Mouse (Mus musculus) G1E (cell line): ENCODE measurements around the gene Natd1. TPM values are rescaled to one million over a fixed set of nuclear protein-coding genes. Genes with fewer than 3 reads are reported as not detected.

Experiments
- ATAC-seq: 2 replicates; pipeline ENCODE4 v1.8.0; 2016; ENCODE audit warnings: mild to moderate bottlenecking; ENCODE audit not compliant: insufficient number of reproducible peaks, poor library complexity, low FRiP score, severe bottlenecking; ENCODE audit errors: extremely low read depth
- DNase-seq: peaks from one replicate; pipeline ENCODE4 v3.0.0; 2012; ENCODE audit warnings: low spot score
- H3K27me3 ChIP-seq: 2 replicates; pipeline ENCODE4 v1.6.1; 2012; ENCODE audit warnings: mild to moderate bottlenecking, low read length, inconsistent platforms; ENCODE audit not compliant: insufficient read depth
- H3K36me3 ChIP-seq: replicated peaks from 2 replicates; pipeline ENCODE3; 2012; ENCODE audit warnings: mild to moderate bottlenecking, inconsistent platforms
- H3K4me1 ChIP-seq: 2 replicates; pipeline ENCODE4 v1.6.1; 2012; ENCODE audit warnings: low read depth, low read length, inconsistent platforms, mixed read lengths; ENCODE audit not compliant: insufficient read depth
- H3K4me3 ChIP-seq: 2 replicates; pipeline ENCODE4 v1.5.1; 2012; ENCODE audit warnings: low read depth, mild to moderate bottlenecking, inconsistent platforms, low read length, moderate library complexity, mixed read lengths
- H3K9me3 ChIP-seq: replicated peaks from 2 replicates; pipeline ENCODE4 v1.6.1; 2012; ENCODE audit warnings: inconsistent platforms
- CTCF ChIP-seq: IDR thresholded peaks from 2 replicates; pipeline ENCODE4 v1.5.1; 2012; ENCODE audit warnings: low read depth, low read length, inconsistent platforms, mixed read lengths
- GATA1 ChIP-seq: IDR thresholded peaks from 2 replicates; pipeline ENCODE4 v1.6.1; 2012; ENCODE audit warnings: borderline replicate concordance, low read length, inconsistent platforms, mixed read lengths
- GATA2 ChIP-seq: IDR thresholded peaks from 2 replicates; pipeline ENCODE4 v1.6.1; 2012; ENCODE audit warnings: low read depth, low read length, inconsistent platforms, borderline replicate concordance
- POLR2AphosphoS5 ChIP-seq: IDR thresholded peaks from 2 replicates; pipeline ENCODE4 v1.6.1; 2012; ENCODE audit warnings: low read depth, low read length, inconsistent platforms; ENCODE audit not compliant: insufficient replicate concordance
- TAL1 ChIP-seq: conservative IDR thresholded peaks from 2 replicates; pipeline ENCODE4 v1.6.1; 2012; ENCODE audit warnings: low read depth, low read length, inconsistent platforms, mixed read lengths
- polyA plus RNA-seq: library from polyadenylated mRNA; stranded (reverse); fragments of >175 nt; gene quantifications from 2 replicates; pipeline ENCODE4 v1.2.3, GENCODE M21; 2012
- total RNA-seq, 2 experiments: library from RNA; stranded (forward) in 1 of 2; stranded (reverse) in 1 of 2; fragments of 200-1000 nt in 1 of 2; fragments of >200 nt in 1 of 2; fragmentation: Nextera tagmentation in 1 of 2; gene quantifications; 2 replicates each; pipeline ENCODE4 v1.2.3; 2014 to 2017

Natd1 gene
- total and polyA plus RNA-seq, 3 experiments, result 5.9 to 10.5 (median 6.4) TPM

DNA sequence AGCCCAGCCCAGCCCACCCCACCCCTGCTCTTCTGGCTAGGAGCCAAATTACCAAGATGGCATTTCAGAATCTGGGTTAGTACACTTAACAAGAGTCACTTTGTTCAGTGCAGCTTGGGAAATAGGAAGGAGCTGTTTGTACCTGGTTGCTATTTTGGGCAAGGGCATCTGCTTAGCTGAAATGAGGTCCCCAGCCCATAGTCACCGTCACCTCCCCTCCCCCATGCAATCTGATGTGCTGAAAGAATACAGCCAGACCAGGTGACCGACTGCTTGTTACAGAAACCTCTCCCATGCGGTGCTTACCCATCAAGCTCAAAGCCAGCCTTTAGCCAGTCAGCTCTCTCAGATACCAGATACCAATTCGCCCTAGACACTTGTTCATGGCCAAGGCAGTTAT lies 51.4 kb downstream of the Natd1 start:
- TF ChIP-seq TAL1, result no peak
- no peak for TF ChIP-seq POLR2AphosphoS5
- TF ChIP-seq CTCF, result no peak
- TF ChIP-seq GATA1, result no peak
- TF ChIP-seq GATA2, result no peak
- no peak for DNase-seq
- ATAC-seq, result no peak
- no peaks in the 10 kb centered on the region for H3K27me3 ChIP-seq
- H3K4me3 ChIP-seq, result no peak overlapping the region
- H3K9me3 ChIP-seq, result no peaks in the 10 kb centered on the region
- H3K36me3 ChIP-seq, result peaks cover 95% of the 10 kb centered on the region
- peaks cover 49% of the 10 kb centered on the region for H3K4me1 ChIP-seq

DNA sequence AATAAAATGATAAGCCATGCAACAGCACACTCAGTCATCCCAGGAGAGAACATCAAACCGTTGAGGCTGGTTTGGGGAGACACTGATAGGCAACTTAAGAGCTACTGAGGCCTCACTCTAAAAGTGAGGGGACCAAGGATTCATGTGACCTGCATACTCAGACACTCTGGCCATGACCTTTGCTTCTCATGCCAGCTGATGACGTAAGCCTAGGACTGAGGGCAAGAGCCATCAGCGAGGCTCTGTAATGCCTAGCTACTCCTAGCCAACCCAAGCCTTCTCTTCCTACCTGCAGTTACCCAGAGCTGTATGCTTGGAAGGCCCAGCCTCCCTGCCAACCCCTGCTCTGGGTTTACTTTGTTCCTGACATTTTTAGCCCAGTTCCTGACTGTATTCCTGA lies 52.6 kb downstream of the Natd1 start:
- ATAC-seq (no peak), DNase-seq (no peak)
- TF ChIP-seq POLR2AphosphoS5 (no peak), TAL1 (no peak), CTCF (no peak), GATA2 (no peak), GATA1 (no peak)
- H3K4me3 ChIP-seq, result no peak overlapping the region
- peaks cover 40% of the 10 kb centered on the region for H3K4me1 ChIP-seq
- H3K27me3 ChIP-seq, result no peaks in the 10 kb centered on the region
- H3K9me3 ChIP-seq, result no peaks in the 10 kb centered on the region
- peaks cover 95% of the 10 kb centered on the region for H3K36me3 ChIP-seq

GRCm38 (mm10) chr11:60856587-60856986 lies 58.0 kb downstream of the Natd1 start:
- Histone ChIP-seq H3K27me3 (no peaks in the 10 kb centered on the region), H3K36me3 (peaks cover 93% of the 10 kb centered on the region), H3K4me1 (peaks cover 13% of the 10 kb centered on the region), H3K4me3 (no peak overlapping the region), H3K9me3 (no peaks in the 10 kb centered on the region)
- DNase-seq (no peak), ATAC-seq (no peak)
- TF ChIP-seq GATA1, result no peak

Other genes starting within 250 kb of the Natd1 start
- gene Llgl1, start 215.0 kb downstream of the Natd1 start, total RNA-seq (2014; fragmentation: Nextera tagmentation), result 11.3 and 14.6 TPM in 2 replicates
- 5.2 and 5.9 TPM in 2 replicates for gene Llgl1, start 215.0 kb downstream of the Natd1 start, total RNA-seq (2017)
- 21.6 and 26.9 TPM in 2 replicates for gene Llgl1, start 215.0 kb downstream of the Natd1 start, polyA plus RNA-seq
- gene Flii, start 187.5 kb downstream of the Natd1 start, total RNA-seq (2014; fragmentation: Nextera tagmentation), result 50.5 and 55.1 TPM in 2 replicates
- 139 and 141 TPM in 2 replicates for gene Flii, start 187.5 kb downstream of the Natd1 start, total RNA-seq (2017)
- gene Flii, start 187.5 kb downstream of the Natd1 start, polyA plus RNA-seq, result 71.9 and 162 TPM in 2 replicates
- gene Mief2, start 186.4 kb downstream of the Natd1 start, total RNA-seq (2014; fragmentation: Nextera tagmentation), result 2.7 and 3.4 TPM in 2 replicates
- 5.8 and 7.8 TPM in 2 replicates for gene Mief2, start 186.4 kb downstream of the Natd1 start, total RNA-seq (2017)
- 16.0 and 22.1 TPM in 2 replicates for gene Mief2, start 186.4 kb downstream of the Natd1 start, polyA plus RNA-seq
- 20.3 and 24.0 TPM in 2 replicates for gene Top3a, start 137.4 kb downstream of the Natd1 start, total RNA-seq (2014; fragmentation: Nextera tagmentation)
- 20.3 and 24.0 TPM in 2 replicates for gene Top3a, start 137.4 kb downstream of the Natd1 start, total RNA-seq (2017)
- 8.4 and 11.1 TPM in 2 replicates for gene Top3a, start 137.4 kb downstream of the Natd1 start, polyA plus RNA-seq
- gene Smcr8, start 137.2 kb downstream of the Natd1 start, total RNA-seq (2014; fragmentation: Nextera tagmentation), result 54.9 and 56.1 TPM in 2 replicates
- gene Smcr8, start 137.2 kb downstream of the Natd1 start, total RNA-seq (2017), result 42.1 and 44.7 TPM in 2 replicates
- gene Smcr8, start 137.2 kb downstream of the Natd1 start, polyA plus RNA-seq, result 1.8 and 2.4 TPM in 2 replicates
- 22.2 and 24.7 TPM in 2 replicates for gene Shmt1, start 103.0 kb downstream of the Natd1 start, total RNA-seq (2014; fragmentation: Nextera tagmentation)
- gene Shmt1, start 103.0 kb downstream of the Natd1 start, total RNA-seq (2017), result 107 and 120 TPM in 2 replicates
- 6.7 and 11.1 TPM in 2 replicates for gene Shmt1, start 103.0 kb downstream of the Natd1 start, polyA plus RNA-seq
- 15.2 and 15.7 TPM in 2 replicates for gene Dhrs7b, start 84.1 kb downstream of the Natd1 start, total RNA-seq (2014; fragmentation: Nextera tagmentation)
- 21.9 and 23.9 TPM in 2 replicates for gene Dhrs7b, start 84.1 kb downstream of the Natd1 start, total RNA-seq (2017)
- 2.6 and 3.2 TPM in 2 replicates for gene Dhrs7b, start 84.1 kb downstream of the Natd1 start, polyA plus RNA-seq
- 32.5 and 38.0 TPM in 2 replicates for gene Tmem11, start 35.5 kb downstream of the Natd1 start, total RNA-seq (2014; fragmentation: Nextera tagmentation)
- gene Tmem11, start 35.5 kb downstream of the Natd1 start, total RNA-seq (2017), result 56.3 and 60.2 TPM in 2 replicates
- gene Tmem11, start 35.5 kb downstream of the Natd1 start, polyA plus RNA-seq, result 29.6 and 29.8 TPM in 2 replicates
- 24.6 and 32.1 TPM in 2 replicates for gene Map2k3, start 17.3 kb upstream of the Natd1 start, total RNA-seq (2014; fragmentation: Nextera tagmentation)
- 22.1 and 30.6 TPM in 2 replicates for gene Map2k3, start 17.3 kb upstream of the Natd1 start, total RNA-seq (2017)
- gene Map2k3, start 17.3 kb upstream of the Natd1 start, polyA plus RNA-seq, result 189 and 219 TPM in 2 replicates
- gene Kcnj12, start 107.8 kb upstream of the Natd1 start, total RNA-seq (2014; fragmentation: Nextera tagmentation), result not detected in 2 replicates
- gene Kcnj12, start 107.8 kb upstream of the Natd1 start, total RNA-seq (2017), result not detected in 2 replicates
- gene Kcnj12, start 107.8 kb upstream of the Natd1 start, polyA plus RNA-seq, result not detected in 2 replicates
- gene Tnfrsf13b, start 212.0 kb upstream of the Natd1 start, total RNA-seq (2014; fragmentation: Nextera tagmentation), result 46.2 and 49.1 TPM in 2 replicates
- 53.7 and 60.5 TPM in 2 replicates for gene Tnfrsf13b, start 212.0 kb upstream of the Natd1 start, total RNA-seq (2017)
- gene Tnfrsf13b, start 212.0 kb upstream of the Natd1 start, polyA plus RNA-seq, result 131 and 149 TPM in 2 replicates